Mouse (Mus musculus) urinary bladder, postnatal 14 days (tissue): Measurements from ENCODE around the gene Ano8.

Experiments
- DNase-seq: peaks from one replicate; pipeline ENCODE4 v3.0.0; 2021; ENCODE audit warnings: low spot score

Gene Ano8

GRCm38 (mm10) chr8:71498816-71499690 lies 13.3 kb upstream of the Ano8 start:
- DNase-seq = no peak

- no peak for DNase-seq
Observed at GRCm38 (mm10) chr8:71497881-71498501, 12.2 kb upstream of the Ano8 start.

GRCm38 (mm10) chr8:71497077-71497645 lies 11.4 kb upstream of the Ano8 start:
- no peak for DNase-seq

GRCm38 (mm10) chr8:71496481-71496880 lies 10.7 kb upstream of the Ano8 start:
- peak; percentile 84 for DNase-seq

- DNase-seq = no peak
Observed at GRCm38 (mm10) chr8:71495811-71496210, 10.0 kb upstream of the Ano8 start.

GRCm38 (mm10) chr8:71495039-71495438 lies 9.3 kb upstream of the Ano8 start:
- peak; percentile 88 for DNase-seq

GRCm38 (mm10) chr8:71488454-71488853 lies 2.7 kb upstream of the Ano8 start:
- peak; percentile 89 for DNase-seq

- peak; percentile 86 for DNase-seq
Observed at GRCm38 (mm10) chr8:71487691-71488445, 2.1 kb upstream of the Ano8 start, which contains the start of gene Gtpbp3. Gene Gtpbp3 (plus strand): TSS chr8:71488103.

- no peak for DNase-seq
Observed at GRCm38 (mm10) chr8:71486136-71486529, 370 bp upstream of the Ano8 start.

- DNase-seq = no peak
Observed at GRCm38 (mm10) chr8:71484736-71485135, 1.0 kb downstream of the Ano8 start.

- DNase-seq = peak; percentile 56
Observed at GRCm38 (mm10) chr8:71483932-71484331, 1.8 kb downstream of the Ano8 start.

- DNase-seq = no peak
Observed at GRCm38 (mm10) chr8:71478943-71479342, 6.8 kb downstream of the Ano8 start.

GRCm38 (mm10) chr8:71477196-71477845 lies 8.4 kb downstream of the Ano8 start:
- DNase-seq = no peak

GRCm38 (mm10) chr8:71476099-71476940 lies 9.4 kb downstream of the Ano8 start:
- peak; percentile 83 for DNase-seq

- DNase-seq = no peak
Observed at GRCm38 (mm10) chr8:71475702-71476075, 10.1 kb downstream of the Ano8 start.

- DNase-seq = no peak
Observed at GRCm38 (mm10) chr8:71474785-71475701, 10.7 kb downstream of the Ano8 start.

- no peak for DNase-seq
Observed at GRCm38 (mm10) chr8:71474344-71474743, 11.4 kb downstream of the Ano8 start.

GRCm38 (mm10) chr8:71472601-71473386 lies 13.0 kb downstream of the Ano8 start:
- no peak for DNase-seq

GRCm38 (mm10) chr8:71471861-71472260 lies 13.9 kb downstream of the Ano8 start:
- no peak for DNase-seq
